Mouse (Mus musculus) C2C12 (cell line): ENCODE data around the gene Gdpd2. TPM values are rescaled to one million over a fixed set of nuclear protein-coding genes. Genes with fewer than 3 reads are reported as not detected.

Experiments used
- H3K27me3 ChIP-seq: one replicate; pipeline ENCODE4 v1.6.1; 2011; ENCODE audit not compliant: control insufficient read depth, insufficient read depth, insufficient read length
- H3K36me3 ChIP-seq: one replicate; pipeline ENCODE4 v1.6.1; 2011; ENCODE audit not compliant: control insufficient read depth, insufficient read depth
- H3K4me3 ChIP-seq: one replicate; pipeline ENCODE4 v1.5.1; 2011; ENCODE audit warnings: mild to moderate bottlenecking, control low read depth; ENCODE audit not compliant: poor library complexity, insufficient read depth, severe bottlenecking
- H3K79me2 ChIP-seq: one replicate; pipeline ENCODE4 v1.6.1; 2011; ENCODE audit not compliant: control insufficient read depth, insufficient read depth
- H3K79me3 ChIP-seq: one replicate; pipeline ENCODE4 v1.6.1; 2011; ENCODE audit warnings: low read depth, control low read depth
- H3ac ChIP-seq: one replicate; pipeline ENCODE3; 2011; ENCODE audit warnings: low read depth; ENCODE audit not compliant: control insufficient read depth, insufficient read length
- CEBPB ChIP-seq: IDR thresholded peaks from one replicate; pipeline ENCODE4 v1.6.1; 2011; ENCODE audit warnings: low read depth, mild to moderate bottlenecking, control low read depth, moderate library complexity
- CTCF ChIP-seq: IDR thresholded peaks from one replicate; pipeline ENCODE4 v1.5.1; 2011; ENCODE audit not compliant: control insufficient read depth, insufficient read depth, insufficient read length
- FOSL1 ChIP-seq: IDR thresholded peaks from one replicate; pipeline ENCODE4 v1.8.0; 2011; ENCODE audit warnings: mild to moderate bottlenecking, low read length; ENCODE audit not compliant: poor library complexity, insufficient read depth, severe bottlenecking
- MAX ChIP-seq: IDR thresholded peaks from one replicate; pipeline ENCODE4 v1.6.1; 2011; ENCODE audit warnings: mild to moderate bottlenecking, control low read depth
- MYOD1 ChIP-seq: IDR thresholded peaks from one replicate; pipeline ENCODE4 v1.6.1; 2011; ENCODE audit warnings: low read depth; ENCODE audit not compliant: control insufficient read depth, insufficient read length
- MYOG ChIP-seq: IDR thresholded peaks from one replicate; pipeline ENCODE4 v1.6.1; 2011; ENCODE audit not compliant: control insufficient read depth, insufficient read length; ENCODE audit errors: extremely low read depth
- USF1 ChIP-seq: IDR thresholded peaks from one replicate; pipeline ENCODE4 v1.6.1; 2011; ENCODE audit warnings: low read depth, mild to moderate bottlenecking, control low read depth, moderate library complexity
- polyA plus RNA-seq: library from polyadenylated mRNA; unstranded; fragments of >200 nt; fragmentation: generic; extraction: Trizol; gene quantifications from one replicate; pipeline ENCODE4 v1.2.1, GENCODE M21; 2012; ENCODE audit warnings: missing spikeins

The Gdpd2 gene
- polyA plus RNA-seq, 1 experiment, result 0.05 TPM

- peak overlapping the region; percentile 18 for H3K4me3 ChIP-seq
- H3K27me3 ChIP-seq, result no peaks in the 10 kb centered on the region
- H3K79me3 ChIP-seq, result peaks cover 2% of the 10 kb centered on the region
- TF ChIP-seq CTCF, result peak; percentile 22
- no peak for TF ChIP-seq CEBPB
- no peaks in the 10 kb centered on the region for H3K36me3 ChIP-seq
- H3K79me2 ChIP-seq, result peaks cover 18% of the 10 kb centered on the region
- H3ac ChIP-seq, result peak overlapping the region; percentile 52
These were observed 44.7 kb downstream of the Gdpd2 start for GRCm38 (mm10) chrX:100774341-100774811.

GRCm38 (mm10) chrX:100775405-100775804, 45.7 kb downstream of the Gdpd2 start:
- Histone ChIP-seq H3ac (no peak overlapping the region), H3K79me3 (peaks cover 2% of the 10 kb centered on the region), H3K36me3 (no peaks in the 10 kb centered on the region), H3K79me2 (peaks cover 18% of the 10 kb centered on the region), H3K27me3 (no peaks in the 10 kb centered on the region), H3K4me3 (no peak overlapping the region)
- TF ChIP-seq FOSL1, result no peak
- no peak for TF ChIP-seq USF1
- TF ChIP-seq CTCF, result no peak
- TF ChIP-seq MYOG, result no peak
- TF ChIP-seq MYOD1, result no peak
- TF ChIP-seq CEBPB, result no peak
- no peak for TF ChIP-seq MAX

GRCm38 (mm10) chrX:100776494-100776893, 46.8 kb downstream of the Gdpd2 start:
- TF ChIP-seq MYOD1 (no peak), MAX (no peak), USF1 (no peak)

GRCm38 (mm10) chrX:100776985-100777654, 47.4 kb downstream of the Gdpd2 start:
- Histone ChIP-seq H3K79me2 (peaks cover 27% of the 10 kb centered on the region), H3K36me3 (no peaks in the 10 kb centered on the region), H3K27me3 (no peaks in the 10 kb centered on the region), H3ac (peak overlapping the region; percentile 67), H3K4me3 (peak overlapping the region; percentile 36), H3K79me3 (peaks cover 10% of the 10 kb centered on the region)
- TF ChIP-seq CEBPB (no peak), MYOD1 (no peak), MYOG (no peak), CTCF (no peak)

More at GRCm38 (mm10) chrX:100776494-100776893, 46.8 kb downstream of the Gdpd2 start:
- peak overlapping the region; percentile 36 for H3K4me3 ChIP-seq
- H3K36me3 ChIP-seq, result no peaks in the 10 kb centered on the region
- no peak overlapping the region for H3ac ChIP-seq
- peaks cover 26% of the 10 kb centered on the region for H3K79me2 ChIP-seq
- H3K27me3 ChIP-seq, result no peaks in the 10 kb centered on the region
- H3K79me3 ChIP-seq, result peaks cover 7% of the 10 kb centered on the region

GRCm38 (mm10) chrX:100777655-100778234, 48.1 kb downstream of the Gdpd2 start:
- Histone ChIP-seq H3K36me3 (no peaks in the 10 kb centered on the region), H3K79me2 (peaks cover 28% of the 10 kb centered on the region), H3K27me3 (no peaks in the 10 kb centered on the region), H3ac (peak overlapping the region; percentile 67), H3K4me3 (peak overlapping the region; percentile 36), H3K79me3 (peaks cover 11% of the 10 kb centered on the region)
- TF ChIP-seq FOSL1, result no peak
- TF ChIP-seq CEBPB, result no peak
- no peak for TF ChIP-seq MAX

GRCm38 (mm10) chrX:100778397-100778796, 48.7 kb downstream of the Gdpd2 start:
- Histone ChIP-seq H3K27me3 (no peaks in the 10 kb centered on the region), H3K36me3 (no peaks in the 10 kb centered on the region), H3K79me3 (peaks cover 11% of the 10 kb centered on the region), H3K79me2 (peaks cover 33% of the 10 kb centered on the region), H3K4me3 (no peak overlapping the region), H3ac (no peak overlapping the region)
- TF ChIP-seq CEBPB (no peak), MYOD1 (no peak), MYOG (no peak), MAX (no peak), CTCF (no peak), FOSL1 (no peak), USF1 (no peak)

Other genes with a start within 250 kb of the Gdpd2 start
- 34.2 TPM for gene Igbp1, start 235.6 kb upstream of the Gdpd2 start, polyA plus RNA-seq
- not detected for gene Dgat2l6, start 205.0 kb upstream of the Gdpd2 start, polyA plus RNA-seq
- gene Awat1, start 157.6 kb upstream of the Gdpd2 start, polyA plus RNA-seq, result not detected
- not detected for gene P2ry4, start 135.0 kb upstream of the Gdpd2 start, polyA plus RNA-seq
- not detected for gene Arr3, start 124.4 kb upstream of the Gdpd2 start, polyA plus RNA-seq
- gene Kif4, start 104.1 kb upstream of the Gdpd2 start, polyA plus RNA-seq, result 14.2 TPM
- 78.1 TPM for gene Pdzd11, start 103.3 kb upstream of the Gdpd2 start, polyA plus RNA-seq
- 6.0 TPM for gene Dlg3, start 37.8 kb downstream of the Gdpd2 start, polyA plus RNA-seq